Mouse (Mus musculus) midbrain, embryonic 10.5 days (tissue): ENCODE measurements at regions not wholly inside any gene's neighbourhood (a gene's known extent, or its start where the extent isn't known, plus 50 kb on each side); places are given as distances from the start of the nearest gene placed in this dataset.
"Not testable (repeated sequence)": the region's sequence is repeated elsewhere in the genome, so short reads cannot be mapped to it uniquely, and the experiment has no call there.

Experiments used
- DNase-seq: peaks from one replicate; pipeline ENCODE4 v3.0.0-alpha.2; 2017; ENCODE audit warnings: low spot score
- H3K27ac ChIP-seq: fragments of 300-500 bp; sonication (generic); replicated peaks from 2 replicates; pipeline ENCODE4 v1.5.1; 2016; ENCODE audit warnings: mild to moderate bottlenecking
- H3K27me3 ChIP-seq: fragments of 300-500 bp; sonication (generic); 2 replicates; pipeline ENCODE4 v1.6.1; 2016; ENCODE audit warnings: low read depth, mild to moderate bottlenecking; ENCODE audit not compliant: poor library complexity, severe bottlenecking
- H3K36me3 ChIP-seq: fragments of 300-500 bp; sonication (generic); 2 replicates; pipeline ENCODE4 v1.6.1; 2016; ENCODE audit warnings: mild to moderate bottlenecking, moderate library complexity
- H3K4me1 ChIP-seq: fragments of 300-500 bp; sonication (generic); 2 replicates; pipeline ENCODE4 v1.6.1; 2016
- H3K4me3 ChIP-seq: fragments of 300-500 bp; sonication (generic); 2 replicates; pipeline ENCODE4 v1.5.1; 2016; ENCODE audit warnings: mild to moderate bottlenecking, moderate library complexity
- H3K9me3 ChIP-seq: fragments of 300-500 bp; sonication (generic); replicated peaks from 2 replicates; pipeline ENCODE4 v1.6.1; 2016; ENCODE audit warnings: mild to moderate bottlenecking
- WGBS: fragments of 180-500 bp; shearing (Covaris S2); methylation state at CpG from one replicate; pipeline ENCODE4 v1.1.7; 2016; 5-methylcytosine and 5-hydroxymethylcytosine counted together

- Histone ChIP-seq H3K9me3 (no peaks in the 10 kb centered on the region), H3K27me3 (no peaks in the 10 kb centered on the region), H3K36me3 (no peaks in the 10 kb centered on the region), H3K4me3 (no peak overlapping the region), H3K27ac (no peak overlapping the region), H3K4me1 (no peaks in the 10 kb centered on the region)
- DNase-seq: no peak
Measured at GRCm38 (mm10) chr8:99763012-99763411, 346.7 kb upstream of the Cdh8 start.

- WGBS: 89% methylated on average over 2 of the region's 2 CpGs
- no peak overlapping the region for H3K27ac ChIP-seq
- no peak overlapping the region for H3K4me3 ChIP-seq
- no peaks in the 10 kb centered on the region for H3K9me3 ChIP-seq
- no peak for DNase-seq
- no peaks in the 10 kb centered on the region for H3K27me3 ChIP-seq
- H3K4me1 ChIP-seq: no peaks in the 10 kb centered on the region
- H3K36me3 ChIP-seq: no peaks in the 10 kb centered on the region
Measured at GRCm38 (mm10) chr8:99736190-99736589, 319.9 kb upstream of the Cdh8 start.

- Histone ChIP-seq H3K4me3 (no peak overlapping the region), H3K27ac (no peak overlapping the region), H3K27me3 (no peaks in the 10 kb centered on the region), H3K36me3 (no peaks in the 10 kb centered on the region), H3K9me3 (no peaks in the 10 kb centered on the region), H3K4me1 (no peaks in the 10 kb centered on the region)
- WGBS: 80% methylated on average over 5 of the region's 5 CpGs
- no peak for DNase-seq
Measured at GRCm38 (mm10) chr8:99724626-99725218, 308.5 kb upstream of the Cdh8 start.

- no peaks in the 10 kb centered on the region for H3K27me3 ChIP-seq
- DNase-seq: no peak
Measured at GRCm38 (mm10) chr8:99718927-99719326, 302.7 kb upstream of the Cdh8 start.

GRCm38 (mm10) chr8:99681673-99682072, 265.4 kb upstream of the Cdh8 start:
- no peak overlapping the region for H3K27ac ChIP-seq
- no peaks in the 10 kb centered on the region for H3K4me1 ChIP-seq
- H3K9me3 ChIP-seq: no peaks in the 10 kb centered on the region
- no peak for DNase-seq
- H3K27me3 ChIP-seq: no peaks in the 10 kb centered on the region
- WGBS: 81% methylated on average over 3 of the region's 3 CpGs
- no peak overlapping the region for H3K4me3 ChIP-seq
- no peaks in the 10 kb centered on the region for H3K36me3 ChIP-seq

More at GRCm38 (mm10) chr8:99718927-99719326, 302.7 kb upstream of the Cdh8 start:
- no peaks in the 10 kb centered on the region for H3K9me3 ChIP-seq
- no peak overlapping the region for H3K4me3 ChIP-seq
- H3K27ac ChIP-seq: no peak overlapping the region
- H3K4me1 ChIP-seq: no peaks in the 10 kb centered on the region
- H3K36me3 ChIP-seq: no peaks in the 10 kb centered on the region

GRCm38 (mm10) chr8:99679253-99679899, 263.1 kb upstream of the Cdh8 start:
- H3K27me3 ChIP-seq, H3K27ac ChIP-seq, H3K36me3 ChIP-seq, H3K9me3 ChIP-seq, DNase-seq, H3K4me1 ChIP-seq, H3K4me3 ChIP-seq: not testable (repeated sequence)
- 68% methylated on average over 6 of the region's 6 CpGs for WGBS

- 63% methylated on average over 1 of the region's 1 CpGs for WGBS
- DNase-seq: not testable (repeated sequence)
Measured at GRCm38 (mm10) chr8:99667693-99668092, 251.4 kb upstream of the Cdh8 start.

GRCm38 (mm10) chr8:99651302-99651621, 235.0 kb upstream of the Cdh8 start:
- DNase-seq: no peak

More at GRCm38 (mm10) chr8:99667693-99668092, 251.4 kb upstream of the Cdh8 start:
- not testable (repeated sequence) for H3K4me1 ChIP-seq, H3K9me3 ChIP-seq, H3K27ac ChIP-seq, H3K36me3 ChIP-seq, H3K4me3 ChIP-seq, H3K27me3 ChIP-seq

GRCm38 (mm10) chr8:99650587-99651301, 234.5 kb upstream of the Cdh8 start:
- no peak overlapping the region for H3K27ac ChIP-seq
- H3K4me3 ChIP-seq: no peak overlapping the region
- H3K36me3 ChIP-seq: no peaks in the 10 kb centered on the region
- H3K27me3 ChIP-seq: no peaks in the 10 kb centered on the region
- DNase-seq: no peak
- no peaks in the 10 kb centered on the region for H3K4me1 ChIP-seq
- H3K9me3 ChIP-seq: no peaks in the 10 kb centered on the region; the same call in 1 of the 2 replicates
- 91% methylated on average over 9 of the region's 9 CpGs for WGBS

More at GRCm38 (mm10) chr8:99651302-99651621, 235.0 kb upstream of the Cdh8 start:
- no peaks in the 10 kb centered on the region for H3K27me3 ChIP-seq
- H3K27ac ChIP-seq: no peak overlapping the region
- no peak overlapping the region for H3K4me3 ChIP-seq
- H3K36me3 ChIP-seq: no peaks in the 10 kb centered on the region
- no peaks in the 10 kb centered on the region for H3K4me1 ChIP-seq
- no peaks in the 10 kb centered on the region; the same call in 1 of the 2 replicates for H3K9me3 ChIP-seq
- 69% methylated on average over 2 of the region's 2 CpGs for WGBS

- H3K27me3 ChIP-seq: no peaks in the 10 kb centered on the region
- no peak overlapping the region for H3K4me3 ChIP-seq
- H3K27ac ChIP-seq: no peak overlapping the region
- peaks cover 7% of the 10 kb centered on the region for H3K4me1 ChIP-seq
- WGBS: 13% methylated on average over 3 of the region's 3 CpGs
- DNase-seq: peak; percentile 22
- H3K36me3 ChIP-seq: no peaks in the 10 kb centered on the region
- H3K9me3 ChIP-seq: no peaks in the 10 kb centered on the region
Measured at GRCm38 (mm10) chr8:99640543-99640942, 224.3 kb upstream of the Cdh8 start.

- not testable (repeated sequence) for H3K9me3 ChIP-seq, H3K4me1 ChIP-seq, DNase-seq, H3K27me3 ChIP-seq, H3K27ac ChIP-seq, H3K4me3 ChIP-seq, H3K36me3 ChIP-seq
- 100% methylated on average over 1 of the region's 1 CpGs for WGBS
Measured at GRCm38 (mm10) chr8:99630958-99631357, 214.7 kb upstream of the Cdh8 start.

- H3K4me3 ChIP-seq: no peak overlapping the region
- WGBS: 52% methylated on average over 2 of the region's 2 CpGs
Measured at GRCm38 (mm10) chr8:99621626-99622025, 205.4 kb upstream of the Cdh8 start.

GRCm38 (mm10) chr8:99604327-99604726, 188.1 kb upstream of the Cdh8 start:
- not testable (repeated sequence) for H3K27me3 ChIP-seq, H3K4me3 ChIP-seq, H3K27ac ChIP-seq, H3K36me3 ChIP-seq, DNase-seq, H3K9me3 ChIP-seq, H3K4me1 ChIP-seq
- 61% methylated on average over 2 of the region's 2 CpGs for WGBS

More at GRCm38 (mm10) chr8:99621626-99622025, 205.4 kb upstream of the Cdh8 start:
- H3K27ac ChIP-seq: no peak overlapping the region
- no peaks in the 10 kb centered on the region for H3K36me3 ChIP-seq
- no peaks in the 10 kb centered on the region for H3K27me3 ChIP-seq
- no peaks in the 10 kb centered on the region for H3K9me3 ChIP-seq
- H3K4me1 ChIP-seq: no peaks in the 10 kb centered on the region
- no peak for DNase-seq
